Mouse (Mus musculus) lung, postnatal 14 days (tissue): ENCODE results near the gene Setd6.

Source experiments
- DNase-seq: peaks from one replicate; pipeline ENCODE4 v3.0.0; 2021

Setd6 gene

GRCm38 (mm10) chr8:95712395-95712794, 3.3 kb upstream of the Setd6 start:
- no peak for DNase-seq

GRCm38 (mm10) chr8:95713100-95714010, 2.3 kb upstream of the Setd6 start:
- peak; percentile 79 for DNase-seq

GRCm38 (mm10) chr8:95714367-95714766, 1.3 kb upstream of the Setd6 start:
- no peak for DNase-seq

- DNase-seq: no peak
Observed at GRCm38 (mm10) chr8:95714837-95715413, 756 bp upstream of the Setd6 start.

- no peak for DNase-seq
Observed at GRCm38 (mm10) chr8:95716546-95717335, 1.1 kb downstream of the Setd6 start.

- DNase-seq: no peak
Observed at GRCm38 (mm10) chr8:95727625-95728024, 11.9 kb downstream of the Setd6 start.

GRCm38 (mm10) chr8:95738596-95738995, 22.9 kb downstream of the Setd6 start:
- no peak for DNase-seq

- DNase-seq: no peak
Observed at GRCm38 (mm10) chr8:95741732-95742131, 26.1 kb downstream of the Setd6 start.

GRCm38 (mm10) chr8:95748028-95748427, 32.3 kb downstream of the Setd6 start:
- DNase-seq: no peak

GRCm38 (mm10) chr8:95751924-95752323, 36.2 kb downstream of the Setd6 start:
- no peak for DNase-seq

GRCm38 (mm10) chr8:95760323-95760722, 44.6 kb downstream of the Setd6 start:
- DNase-seq: no peak

- no peak for DNase-seq
Observed at GRCm38 (mm10) chr8:95764133-95764532, 48.5 kb downstream of the Setd6 start.
